Mouse (Mus musculus): ENCODE measurements around the gene Flnc.

The Flnc gene

GRCm38 (mm10) chr6:29432156-29432555, 900 bp upstream of the Flnc start:
- DNase-seq: no peak

DNA sequence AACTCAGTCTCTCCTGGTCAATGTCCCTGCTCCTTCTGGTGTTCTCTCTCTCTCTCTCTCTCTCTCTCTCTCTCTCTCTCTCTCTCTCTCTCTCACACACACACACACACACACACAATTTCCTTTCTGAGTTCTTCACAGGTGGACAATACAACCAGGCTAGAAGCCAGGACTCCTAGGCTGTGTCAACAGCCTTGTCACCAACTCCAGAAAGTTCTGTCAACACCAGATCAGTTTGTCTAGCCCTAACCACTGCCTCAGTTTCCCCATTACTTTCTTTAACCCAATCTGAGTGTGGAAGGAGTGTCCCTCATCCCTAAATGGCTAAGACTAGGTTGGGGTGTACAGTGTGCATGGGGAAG, 399 bp upstream of the Flnc start:
- DNase-seq: no peak

DNA sequence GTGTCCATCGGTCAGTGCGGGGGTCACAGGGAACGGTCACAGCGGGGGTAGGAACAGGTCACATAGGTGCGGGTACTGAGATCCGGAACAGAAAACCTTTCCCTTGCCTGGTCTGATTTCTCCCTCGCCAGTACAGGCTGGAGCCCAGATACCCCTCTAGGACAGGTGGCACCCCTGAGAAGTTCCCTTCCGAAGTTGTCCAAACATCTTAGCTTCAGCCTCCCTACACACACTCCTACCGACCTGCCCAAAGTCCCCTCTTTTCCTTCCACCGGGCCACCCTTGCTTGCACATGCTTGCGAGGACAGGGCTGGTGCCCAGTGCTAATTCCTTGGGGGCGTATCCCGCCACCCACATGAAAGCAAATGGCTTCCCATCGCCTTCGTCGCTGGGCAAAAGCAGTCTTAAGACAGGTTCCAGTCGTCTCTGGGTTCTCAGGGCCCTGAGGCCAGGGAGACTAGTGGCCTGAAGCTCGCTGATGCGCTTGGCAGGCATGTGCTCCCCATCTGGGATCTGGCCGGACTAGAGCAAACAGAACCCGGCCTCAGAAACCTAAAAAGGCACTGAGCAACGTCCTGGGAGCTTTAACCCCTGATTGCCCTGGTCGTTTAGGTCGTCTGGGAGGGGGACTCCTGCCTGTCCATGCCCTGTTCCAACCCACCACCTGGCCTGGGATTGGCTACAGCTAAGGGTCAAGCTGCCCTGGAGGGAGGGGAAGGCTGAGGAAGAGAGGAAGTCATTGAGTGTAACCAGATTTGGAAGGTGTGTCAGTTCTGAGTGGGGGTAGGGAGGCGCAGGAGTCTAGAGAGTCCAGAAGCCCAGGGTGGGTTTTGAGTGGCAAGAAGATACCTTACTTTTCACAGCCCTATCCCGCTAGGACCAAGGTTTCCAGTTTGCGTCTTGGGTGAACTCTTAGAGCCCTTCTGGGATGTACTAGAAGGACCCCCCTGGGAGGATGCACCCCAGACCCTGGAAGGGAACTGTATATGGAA, 1.0 kb downstream of the Flnc start:
- no peak for DNase-seq

DNA sequence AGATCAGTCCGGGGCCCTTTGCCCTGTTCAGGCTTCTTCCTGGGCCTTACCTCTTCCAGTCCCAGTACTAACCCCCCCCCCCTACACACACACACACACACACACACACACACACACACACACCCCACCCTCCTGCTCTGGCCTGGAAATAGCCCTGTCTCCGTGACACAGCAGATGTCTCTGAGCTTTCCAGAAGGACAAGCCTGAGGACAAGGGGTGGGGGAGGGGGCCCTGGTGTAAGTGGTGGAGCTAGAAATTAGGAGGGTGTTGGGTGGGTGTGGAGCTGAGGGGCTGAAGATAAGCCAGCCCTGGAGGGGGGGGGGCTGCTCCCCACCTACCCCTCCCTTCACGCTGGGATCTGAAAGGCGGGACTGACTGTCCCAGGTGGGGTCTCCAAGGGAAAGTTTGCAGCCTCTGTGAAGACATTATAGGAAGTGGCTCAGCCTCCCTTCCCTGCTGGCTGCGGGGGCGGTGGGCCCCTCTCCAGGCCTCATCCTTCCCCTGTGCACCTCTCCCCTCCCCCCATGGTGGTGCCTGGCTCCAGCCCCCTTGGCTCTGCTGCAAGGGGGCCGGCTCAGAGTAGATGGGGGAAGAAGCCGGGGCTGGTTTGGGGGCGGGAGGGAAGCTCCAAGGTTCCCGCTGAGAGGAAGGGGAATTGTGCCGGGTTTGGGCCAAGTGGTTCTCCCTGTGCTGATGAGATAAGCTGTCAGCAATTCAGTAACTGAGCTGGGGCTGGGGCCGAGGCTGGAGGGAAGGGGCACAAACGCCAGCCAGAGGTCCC, 2.0 kb downstream of the Flnc start:
- DNase-seq: no peak

GRCm38 (mm10) chr6:29435940-29436451, 2.9 kb downstream of the Flnc start:
- DNase-seq: no peak

DNA sequence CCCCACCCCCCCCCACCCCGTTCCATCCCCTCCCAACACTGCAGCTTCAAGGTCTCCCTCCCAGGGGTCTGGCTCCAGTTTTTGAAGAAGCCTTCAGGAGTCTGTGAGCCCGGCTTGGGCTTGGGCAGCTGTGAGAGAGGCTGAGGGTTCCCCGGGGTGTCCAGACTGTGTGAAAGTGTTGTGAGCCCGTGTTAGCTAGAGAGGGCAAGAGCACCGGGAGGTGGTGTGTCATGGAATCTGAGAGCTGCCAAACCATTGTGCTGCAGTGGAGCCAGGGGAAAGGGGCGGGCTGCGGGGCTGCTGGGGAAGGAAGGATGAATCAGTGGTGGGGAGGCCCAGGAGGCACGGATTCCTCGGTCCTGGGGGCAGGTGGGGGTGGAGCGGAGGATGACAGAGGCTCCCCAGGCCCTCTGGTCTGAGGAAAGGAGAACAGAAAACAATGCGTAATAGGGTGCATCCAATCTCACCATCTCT, 3.4 kb downstream of the Flnc start:
- DNase-seq: peak; percentile 40

- no peak for DNase-seq
These were observed 6.2 kb downstream of the Flnc start for GRCm38 (mm10) chr6:29439251-29439650.

DNA sequence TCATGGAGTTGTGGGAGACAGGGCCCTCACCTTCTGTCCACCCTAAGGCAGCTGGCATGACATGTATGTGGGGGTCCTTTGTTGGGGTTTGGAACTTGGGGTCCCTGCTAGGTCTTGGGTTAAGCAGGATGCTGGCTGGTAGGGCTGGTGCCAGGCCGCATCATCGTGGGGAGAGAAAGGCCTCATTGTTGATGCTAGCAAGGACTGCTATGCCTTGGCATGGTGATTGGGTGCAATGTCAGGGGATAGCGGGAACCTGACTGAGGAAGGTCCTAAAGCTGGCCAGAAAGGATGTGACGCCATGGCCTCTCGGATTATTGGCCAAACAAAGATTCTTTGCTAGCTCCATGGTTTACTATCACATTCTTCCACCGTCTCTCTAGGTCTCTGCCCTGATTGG, 6.7 kb downstream of the Flnc start:
- no peak for DNase-seq

GRCm38 (mm10) chr6:29444773-29445172, 11.7 kb downstream of the Flnc start:
- DNase-seq: peak; percentile 38

DNA sequence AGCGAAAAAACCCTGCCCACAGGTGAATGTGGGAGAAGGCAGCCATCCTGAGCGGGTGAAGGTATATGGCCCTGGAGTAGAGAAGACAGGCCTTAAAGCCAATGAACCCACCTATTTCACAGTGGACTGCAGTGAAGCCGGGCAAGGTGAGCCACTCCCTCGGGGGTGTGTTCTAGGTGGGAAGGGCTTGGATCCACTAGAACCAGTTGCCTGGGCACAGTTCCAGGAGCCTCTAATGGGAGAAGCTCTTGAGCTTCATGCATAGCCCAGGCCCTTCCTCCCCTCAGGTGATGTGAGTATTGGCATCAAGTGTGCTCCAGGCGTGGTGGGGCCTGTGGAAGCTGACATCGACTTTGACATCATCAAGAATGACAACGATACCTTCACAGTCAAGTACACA, 12.3 kb downstream of the Flnc start:
- DNase-seq: peak; percentile 65

DNA sequence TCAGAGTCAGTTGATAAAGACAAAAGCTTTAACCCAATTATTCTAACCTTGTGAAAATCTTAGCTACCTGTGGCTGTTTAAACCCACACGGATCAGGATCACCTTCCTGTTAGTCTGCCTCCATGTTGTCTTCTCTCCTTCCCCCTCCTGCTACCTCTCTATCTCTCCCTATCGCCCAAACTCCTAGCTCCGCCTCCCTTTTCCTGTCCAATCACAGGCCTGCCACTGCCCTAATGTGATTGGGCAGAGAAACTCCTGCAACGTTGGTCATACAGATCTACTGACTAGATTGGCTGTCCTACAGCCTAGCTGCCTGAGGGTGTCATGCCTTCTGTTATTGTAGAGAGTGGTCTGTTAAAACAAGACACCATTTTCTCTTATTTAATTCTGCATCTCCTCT, 16.8 kb downstream of the Flnc start:
- no peak for DNase-seq

GRCm38 (mm10) chr6:29450667-29451066, 17.6 kb downstream of the Flnc start:
- DNase-seq: no peak

GRCm38 (mm10) chr6:29461502-29461901, 28.4 kb downstream of the Flnc start:
- DNase-seq: no peak

- DNase-seq: no peak
These were observed 30.3 kb downstream of the Flnc start for GRCm38 (mm10) chr6:29463388-29463787.

DNA sequence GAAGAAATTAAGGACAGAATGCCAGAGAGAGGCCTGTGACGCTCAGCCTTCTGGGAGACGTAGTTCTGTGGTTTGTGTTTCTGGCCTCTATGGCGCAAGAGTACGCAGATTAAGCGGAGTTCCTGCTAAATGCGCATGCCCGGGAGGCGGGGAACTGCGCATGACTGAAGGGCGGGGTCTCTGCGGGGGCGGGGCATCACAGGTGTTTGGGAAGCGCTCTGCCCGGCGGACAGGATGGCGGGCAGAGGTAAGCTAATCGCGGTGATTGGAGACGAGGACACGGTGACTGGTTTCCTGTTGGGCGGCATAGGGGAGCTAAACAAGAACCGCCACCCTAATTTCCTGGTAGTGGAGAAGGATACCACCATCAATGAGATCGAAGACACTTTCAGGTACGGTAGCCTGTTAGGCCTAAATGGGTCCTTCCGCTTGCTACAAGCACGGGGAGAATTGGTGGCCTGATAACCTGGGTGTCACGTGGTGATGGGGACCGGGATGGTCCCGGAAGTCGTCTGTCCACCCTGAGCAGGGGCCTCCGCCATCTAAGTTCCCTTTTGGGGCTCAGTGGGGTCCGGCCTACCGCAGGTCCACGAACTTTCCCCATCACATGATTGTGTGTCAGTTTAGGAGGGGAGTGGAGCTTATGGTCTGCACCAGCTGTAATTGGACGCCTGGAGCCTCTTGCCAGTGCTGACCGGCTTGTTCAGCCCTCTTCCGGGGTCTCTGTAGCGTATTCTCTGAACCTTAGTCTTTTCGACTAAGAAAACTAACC, 34.7 kb downstream of the Flnc start, which contains the start of gene Atp6v1f:
Gene Atp6v1f (plus strand): TSS at position 136 of the 772 bp plus-strand sequence.
- peak; percentile 96 for DNase-seq

GRCm38 (mm10) chr6:29468851-29469250, 35.8 kb downstream of the Flnc start:
- no peak for DNase-seq

DNA sequence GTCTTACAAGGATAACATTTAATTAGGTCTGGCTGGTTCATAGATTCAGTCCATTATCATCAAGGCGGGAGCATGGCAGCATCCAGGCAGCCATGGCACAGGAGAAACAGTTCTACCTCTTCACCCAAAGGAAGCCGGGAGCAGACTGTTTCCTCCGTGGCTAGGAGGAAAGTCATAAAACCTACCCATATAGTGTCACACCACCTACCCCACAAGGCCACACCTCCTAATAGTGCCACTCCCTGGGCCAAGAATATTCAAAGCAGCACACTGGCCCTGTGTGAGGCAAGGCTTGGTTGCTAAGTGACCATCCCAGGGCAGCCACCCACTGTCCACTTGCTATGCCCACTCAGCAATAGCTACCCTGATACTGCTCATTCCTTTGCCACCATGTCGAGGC, 38.1 kb downstream of the Flnc start, which contains the start of gene Atp6v1fnb:
Gene Atp6v1fnb (plus strand): TSS at position 301 of the 400 bp plus-strand sequence.
- no peak for DNase-seq

DNA sequence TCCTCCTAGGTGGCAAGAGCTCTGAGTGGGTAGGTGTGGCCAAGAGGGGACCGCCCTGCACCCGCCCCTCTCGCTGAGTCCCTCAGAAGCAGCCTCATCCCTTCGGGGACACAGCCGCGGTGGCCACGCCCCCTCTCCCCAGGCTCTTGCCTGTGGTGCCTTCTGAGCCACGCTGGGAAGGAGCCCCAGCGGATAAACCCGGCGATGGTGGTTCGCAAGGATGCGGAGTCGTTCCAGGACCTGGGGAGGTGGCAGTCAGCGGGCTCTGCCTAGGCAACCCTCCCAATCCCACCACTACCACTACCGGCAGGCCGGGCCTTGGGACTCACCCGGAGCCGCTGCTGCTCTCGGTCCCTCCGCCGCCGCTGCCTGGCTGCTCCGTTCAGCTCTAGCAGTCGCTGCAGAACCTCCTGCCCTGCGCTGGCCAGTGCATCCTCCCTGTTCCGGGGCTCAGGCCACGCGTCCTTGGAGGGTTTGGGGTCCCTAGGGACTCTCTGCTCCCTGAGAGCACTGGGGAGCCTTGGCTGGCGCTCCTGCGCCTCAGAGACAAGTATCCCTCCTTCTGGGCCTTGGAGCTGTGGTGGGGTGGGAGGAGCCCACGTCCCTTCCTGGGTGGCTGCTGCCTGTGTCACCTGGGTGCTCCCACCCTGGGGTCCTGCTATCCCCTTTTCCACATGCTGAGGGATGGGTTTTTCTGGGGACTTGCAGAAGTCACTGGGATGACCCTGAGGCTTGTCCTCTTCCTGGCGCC, 41.1 kb downstream of the Flnc start:
- DNase-seq: peak; percentile 91

GRCm38 (mm10) chr6:29474736-29475135, 41.7 kb downstream of the Flnc start:
- DNase-seq: no peak

DNA sequence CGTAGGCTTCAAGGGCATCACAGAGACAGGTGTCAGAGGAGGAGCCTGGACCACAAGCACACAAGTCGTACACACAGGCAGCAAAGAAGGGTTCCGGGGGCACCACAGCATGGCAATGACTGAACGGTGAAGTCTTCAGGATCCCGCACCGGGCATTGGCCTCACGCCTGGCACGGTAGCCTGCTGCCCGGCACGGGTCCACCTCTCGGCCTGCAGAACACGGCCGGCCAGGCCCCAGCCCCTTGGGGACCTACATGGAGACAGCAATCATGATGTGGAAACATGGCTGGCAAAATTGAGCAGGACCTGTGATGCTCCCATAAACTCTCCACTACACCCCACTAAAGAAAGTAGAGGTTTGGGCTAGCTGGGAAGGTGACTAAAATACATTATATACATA, 49.6 kb downstream of the Flnc start:
- DNase-seq: no peak

DNA sequence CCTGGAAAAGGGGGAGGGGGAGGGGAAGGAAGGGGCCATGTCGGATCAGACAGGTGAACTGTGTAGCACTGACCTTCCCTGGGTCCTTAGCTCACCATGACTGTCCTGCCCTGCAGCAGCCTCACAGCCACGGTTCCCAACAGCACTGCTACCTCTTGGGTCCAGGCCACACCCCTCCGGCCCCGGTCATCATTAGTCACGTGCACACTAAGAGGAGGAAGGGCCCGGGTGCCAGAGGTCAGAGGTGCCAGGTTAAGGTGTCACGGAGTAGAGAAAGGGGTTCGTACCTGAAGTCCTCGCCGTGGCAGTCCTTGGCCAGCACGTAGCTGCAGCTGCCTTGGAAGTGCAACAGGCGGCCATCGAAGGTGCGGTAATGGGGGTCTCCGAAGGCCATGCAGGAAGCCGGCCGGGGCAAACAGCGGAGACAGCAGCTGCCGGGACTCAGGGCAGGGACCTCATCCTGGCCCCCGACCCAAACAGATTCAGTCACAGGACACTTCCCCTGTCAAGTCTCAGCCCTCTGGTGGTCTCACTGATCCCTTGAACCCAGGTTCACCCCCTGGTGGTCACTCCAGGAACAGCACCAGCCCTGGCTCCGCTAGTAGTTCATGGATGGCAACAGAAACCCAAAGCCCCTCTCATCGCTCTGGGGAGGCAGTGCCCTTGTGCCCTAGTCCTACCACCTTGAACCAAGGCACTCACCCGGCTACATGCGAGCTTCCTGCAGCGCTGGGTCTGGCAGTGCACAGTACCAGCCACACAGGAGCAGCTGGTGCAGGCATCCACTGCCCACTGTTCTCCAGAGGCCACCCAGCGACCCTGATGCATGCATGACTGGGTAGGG, 51.9 kb downstream of the Flnc start:
- peak; percentile 77 for DNase-seq

All from lung, postnatal 36 days (tissue).